Mouse (Mus musculus) forelimb bud, embryonic 11.5 days (tissue): ENCODE measurements around the gene Pate2.

Experiments used
- DNase-seq: peaks from one replicate; pipeline ENCODE4 v3.0.0-alpha.2; 2012; ENCODE audit warnings: low read depth, low spot score

Gene Pate2

GRCm38 (mm10) chr9:35569571-35570534 is at the start of gene Pate2, which contains the start of gene Hyls1:
Pate2 (plus strand) TSS chr9:35570284.
Hyls1 (minus strand) TSS chr9:35570398.
- DNase-seq, result peak; percentile 97

DNA sequence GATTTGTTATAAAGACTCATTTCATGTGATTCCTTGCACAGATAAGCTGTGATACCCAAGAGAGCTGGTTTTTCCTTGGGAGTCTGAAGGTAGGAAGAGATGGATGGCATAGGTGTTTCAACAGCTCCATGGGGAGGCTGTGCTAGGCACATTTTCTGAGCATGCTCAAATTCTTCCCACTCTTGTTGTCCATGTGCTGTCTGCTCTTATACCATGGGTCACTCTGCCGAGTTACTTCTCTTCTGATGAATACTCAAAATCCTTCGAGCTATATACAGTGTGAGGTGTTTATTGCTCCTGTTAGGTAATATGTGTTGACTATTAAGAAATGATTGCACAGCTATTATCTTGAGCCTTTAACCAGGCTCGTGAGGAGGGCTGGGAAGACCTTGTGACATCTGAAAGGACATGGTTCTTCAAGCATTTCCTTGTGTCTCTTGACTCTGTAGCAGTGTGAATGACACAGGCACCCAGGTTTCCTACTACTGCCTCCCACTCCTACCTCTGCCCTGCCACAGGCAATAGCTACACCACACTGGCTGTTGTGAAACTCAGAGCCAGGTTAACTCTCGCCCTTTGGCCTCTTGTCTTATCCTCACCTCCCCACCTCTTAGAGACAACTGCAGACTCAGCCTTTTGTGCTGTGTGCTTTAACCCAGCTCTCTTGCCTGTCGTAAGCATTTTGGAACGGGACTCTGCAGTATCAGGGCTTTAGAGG is 49.3 kb upstream of the Pate2 start:
- no peak for DNase-seq

DNA sequence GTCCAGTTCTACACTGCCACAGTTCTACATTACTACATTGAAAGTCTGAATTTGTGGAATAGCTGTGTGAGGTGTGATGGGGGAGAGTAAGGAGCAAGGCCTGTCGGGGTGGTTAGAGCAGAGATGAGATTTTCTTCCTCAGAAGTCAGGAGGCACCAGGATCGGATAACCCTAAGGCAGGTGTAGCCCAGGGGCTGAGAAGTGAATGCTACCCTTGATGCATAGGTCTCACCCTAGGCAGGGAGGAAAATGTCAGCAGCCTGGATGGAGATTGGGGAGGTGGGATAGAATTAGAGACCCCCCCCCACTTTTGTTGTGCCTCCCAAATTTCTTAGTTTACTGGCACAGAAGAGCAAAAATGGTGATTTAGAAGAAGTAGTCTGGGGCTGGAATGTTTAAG is 47.8 kb upstream of the Pate2 start:
- no peak for DNase-seq

- DNase-seq, result no peak
Observed at GRCm38 (mm10) chr9:35522821-35523515, 47.1 kb upstream of the Pate2 start.

GRCm38 (mm10) chr9:35523541-35523940 is 46.5 kb upstream of the Pate2 start:
- peak; percentile 73 for DNase-seq

DNA sequence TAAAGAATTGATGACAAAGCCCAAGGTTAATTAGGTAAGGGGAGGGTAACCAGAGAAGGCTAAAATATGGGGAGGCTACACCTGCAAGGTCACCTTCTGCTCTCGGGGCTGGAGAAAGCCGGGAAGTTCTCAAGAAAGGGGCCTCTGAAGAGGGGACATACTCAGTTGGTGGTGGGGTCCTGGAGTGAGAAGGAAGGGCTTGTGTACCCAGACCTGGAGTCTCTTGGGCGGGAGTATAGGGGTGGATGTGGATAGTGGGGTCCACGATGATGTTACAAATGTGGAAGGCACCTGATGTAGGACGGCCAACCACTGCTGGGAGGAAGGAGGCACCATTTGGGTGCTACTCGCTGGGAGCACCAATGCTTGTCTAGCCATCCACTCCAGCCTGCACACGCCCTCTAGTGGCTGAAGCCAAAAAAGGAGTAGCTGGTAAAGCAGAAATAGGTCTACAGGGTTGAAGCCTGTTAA is 46.1 kb upstream of the Pate2 start:
- DNase-seq, result peak; percentile 70

DNA sequence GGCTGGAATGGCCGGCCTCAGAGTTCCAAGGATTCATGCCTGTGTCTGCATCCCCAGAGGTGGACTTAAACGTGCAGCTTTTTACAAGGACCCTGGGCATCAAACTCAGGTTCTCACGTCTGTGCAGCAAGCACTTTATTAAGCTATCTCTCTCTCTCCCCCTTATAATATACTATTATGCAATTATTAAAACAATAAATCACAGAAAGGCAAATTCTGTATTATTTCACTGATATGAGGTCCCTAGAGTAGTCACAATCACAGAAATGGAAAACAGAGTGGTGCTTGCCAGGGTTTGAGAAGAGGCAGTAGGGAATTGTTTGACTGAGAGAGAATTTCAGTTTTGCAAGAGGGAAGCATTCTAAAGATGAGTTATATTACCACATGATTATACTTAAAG is 40.9 kb upstream of the Pate2 start:
- DNase-seq, result no peak

GRCm38 (mm10) chr9:35529796-35530195 is 40.3 kb upstream of the Pate2 start:
- DNase-seq, result peak; percentile 89

DNA sequence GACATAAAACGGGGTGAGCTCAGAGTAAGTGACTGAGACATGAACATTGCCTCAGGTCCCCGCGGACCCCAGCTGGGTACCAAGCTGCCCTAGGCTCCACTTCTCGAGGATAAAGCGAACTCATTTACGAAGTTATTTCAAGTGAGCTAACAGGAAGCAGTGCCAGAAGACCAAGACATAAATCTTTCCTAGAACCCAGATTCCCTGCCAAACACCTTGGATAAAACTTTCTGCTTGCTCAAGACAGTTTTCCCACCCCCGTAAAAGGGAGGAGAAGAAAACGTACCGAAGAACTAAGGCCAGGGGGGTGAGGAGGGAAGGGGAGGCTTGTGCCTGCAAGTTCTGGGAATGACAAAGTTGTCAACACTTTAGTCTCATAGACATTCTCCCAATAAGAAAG is 36.8 kb upstream of the Pate2 start:
- DNase-seq, result peak; percentile 48

GRCm38 (mm10) chr9:35535110-35535509 is 35.0 kb upstream of the Pate2 start:
- DNase-seq, result peak; percentile 85

DNA sequence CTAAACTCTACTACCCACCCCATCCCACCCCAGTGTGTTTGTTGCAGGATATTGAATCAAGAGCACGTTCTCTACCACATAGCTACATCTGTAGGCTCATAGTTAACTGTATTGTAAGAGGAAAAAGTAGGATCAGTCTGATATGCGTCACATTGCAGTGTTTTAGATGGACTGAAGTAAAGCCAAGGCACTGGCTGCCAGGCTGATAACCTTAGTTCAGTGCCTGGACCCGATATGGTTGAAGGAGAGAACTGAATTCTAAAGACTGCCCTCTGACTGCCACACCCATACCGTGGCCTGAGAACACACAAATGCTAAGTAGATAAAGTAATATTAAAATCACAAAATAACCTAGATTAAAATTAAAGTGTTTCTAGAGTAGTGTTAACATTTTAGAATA is 34.2 kb upstream of the Pate2 start:
- no peak for DNase-seq

GRCm38 (mm10) chr9:35539001-35539750 is 30.9 kb upstream of the Pate2 start:
- DNase-seq, result no peak

- DNase-seq, result no peak
Observed at GRCm38 (mm10) chr9:35541024-35541423, 29.1 kb upstream of the Pate2 start.

- peak; percentile 88 for DNase-seq
Observed at GRCm38 (mm10) chr9:35541488-35541887, 28.6 kb upstream of the Pate2 start.

GRCm38 (mm10) chr9:35541941-35542340 is 28.1 kb upstream of the Pate2 start:
- DNase-seq, result no peak

GRCm38 (mm10) chr9:35543099-35543860 is 26.8 kb upstream of the Pate2 start:
- no peak for DNase-seq

- no peak for DNase-seq
Observed at GRCm38 (mm10) chr9:35544666-35545065, 25.4 kb upstream of the Pate2 start.

GRCm38 (mm10) chr9:35545704-35546103 is 24.4 kb upstream of the Pate2 start:
- no peak for DNase-seq

DNA sequence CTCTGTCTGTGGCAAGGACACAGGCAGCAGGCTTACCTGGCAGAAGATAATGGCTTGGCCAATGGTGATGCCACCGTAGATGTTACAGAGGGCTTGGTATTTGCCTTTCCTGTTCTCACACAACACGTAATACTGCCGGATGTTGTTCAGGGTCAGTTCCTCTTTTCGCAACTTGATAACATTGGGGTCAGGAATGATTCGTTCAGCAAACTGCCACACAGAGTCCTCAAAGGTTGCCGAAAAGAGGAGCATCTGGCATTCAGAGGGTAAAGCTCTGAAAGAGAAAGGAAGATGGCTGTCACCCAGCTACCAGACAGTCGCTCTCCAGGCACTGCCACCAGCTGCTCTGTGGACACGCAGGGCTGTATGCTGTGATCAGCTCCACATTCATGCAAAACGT is 23.3 kb upstream of the Pate2 start:
- no peak for DNase-seq

DNA sequence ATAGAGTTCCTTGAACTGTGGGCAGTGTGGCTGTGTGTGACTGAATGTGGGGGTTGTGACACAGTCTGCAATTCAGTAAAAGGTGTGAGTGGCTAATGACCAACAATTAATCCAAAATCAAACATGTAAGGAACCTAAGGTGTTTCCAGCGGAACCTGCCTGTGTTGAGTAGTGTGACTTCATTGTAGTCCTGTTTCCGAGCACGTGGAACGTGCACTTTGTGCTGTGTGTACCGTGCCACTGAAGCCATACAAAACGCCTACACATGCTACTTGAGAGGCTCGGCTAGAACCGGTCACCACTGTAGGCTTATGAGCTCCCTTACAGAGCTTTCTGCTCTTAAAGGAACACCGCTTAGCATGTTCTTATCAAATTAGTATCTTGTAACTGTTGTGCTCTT is 21.6 kb upstream of the Pate2 start:
- no peak for DNase-seq
